Mouse (Mus musculus) CD4-positive, CD25-positive, alpha-beta regulatory T cell, adult 2 months (primary cell): ENCODE data around the gene Pole2.
"Not testable (repeated sequence)": the region's sequence is repeated elsewhere in the genome, so short reads cannot be mapped to it uniquely, and the experiment has no call there.

ENCODE experiments used
- DNase-seq: peaks from one replicate; pipeline ENCODE4 v3.0.0-alpha.2; 2012; ENCODE audit warnings: low read depth, low spot score

Pole2 gene

DNA sequence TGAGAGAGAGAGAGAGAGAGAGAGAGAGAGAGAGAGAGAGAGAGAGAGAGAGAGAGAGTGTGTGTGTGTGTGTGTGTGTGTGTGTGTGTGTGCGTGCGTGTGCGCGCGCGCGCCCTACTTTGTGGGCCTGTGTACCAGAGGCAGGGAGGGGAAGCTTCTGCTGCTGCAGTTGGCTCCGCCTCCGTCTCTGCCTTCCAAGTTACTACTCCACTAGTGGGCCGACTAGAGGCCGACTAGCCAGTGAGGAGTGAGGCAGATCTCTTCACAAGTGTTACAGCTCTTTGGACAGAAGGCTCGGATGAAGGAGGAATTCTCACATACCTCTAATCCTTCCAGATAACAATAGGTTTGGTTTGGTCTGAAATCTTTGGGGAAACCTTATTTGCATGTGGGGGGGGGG is 48.6 kb downstream of the Pole2 start:
- no peak for DNase-seq

DNA sequence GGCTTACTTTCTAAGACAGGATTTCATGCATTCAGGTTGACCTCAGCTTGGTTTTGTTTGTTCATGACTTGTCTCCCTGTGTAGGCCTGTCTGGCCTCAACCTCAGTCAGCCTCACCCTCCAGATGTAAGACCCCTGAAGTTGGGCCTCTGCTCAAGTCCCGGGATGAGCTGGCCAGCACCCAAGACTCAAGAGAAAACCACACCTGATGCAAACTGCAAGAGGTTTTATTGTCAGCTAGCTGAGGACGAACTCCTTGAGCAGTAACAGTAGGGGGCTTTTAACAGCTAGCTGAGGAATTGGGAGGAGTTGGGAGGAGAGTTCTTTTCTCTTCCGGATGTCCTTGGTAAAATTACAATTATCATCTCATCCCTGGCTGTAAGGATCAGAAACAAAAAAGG is 50.5 kb downstream of the Pole2 start:
- DNase-seq, result no peak

DNA sequence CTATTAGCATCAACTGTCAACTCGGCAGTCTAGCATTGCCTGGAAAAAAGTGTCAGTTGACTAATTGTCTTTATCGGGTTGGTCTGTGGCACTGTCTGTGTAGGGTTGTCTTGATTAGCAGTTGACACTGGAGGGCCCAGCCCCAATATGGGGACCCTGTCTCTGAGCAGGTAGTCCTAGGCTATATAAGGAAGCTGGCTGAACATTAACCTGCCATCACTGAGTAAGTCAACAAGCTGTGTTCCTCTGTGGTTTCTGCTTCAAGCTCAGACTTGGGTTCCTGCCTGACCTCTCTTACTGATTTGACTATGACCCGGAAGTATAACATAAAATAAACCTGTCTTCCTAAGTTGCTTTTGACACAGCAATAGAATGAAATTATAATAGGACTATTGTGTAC is 52.0 kb downstream of the Pole2 start:
- no peak for DNase-seq

DNA sequence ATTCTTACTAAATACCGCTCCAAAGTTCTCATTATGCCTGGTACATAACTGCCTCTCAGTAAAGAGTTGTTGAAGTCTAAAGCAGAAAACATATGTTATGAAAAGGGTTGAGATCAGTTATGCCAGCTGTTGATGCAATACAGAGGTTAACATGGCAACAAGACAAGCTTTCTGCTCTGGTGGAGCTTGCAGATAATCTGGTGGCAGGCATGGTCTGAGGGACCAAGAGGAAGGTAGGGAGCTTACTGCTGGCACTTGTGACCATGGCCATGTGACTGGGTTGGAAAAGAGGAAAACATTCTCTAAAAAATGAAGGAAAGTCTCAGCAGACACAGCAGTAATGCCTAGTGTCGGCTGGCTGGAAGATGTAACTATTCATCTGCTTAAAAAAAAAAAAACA is 56.7 kb downstream of the Pole2 start:
- DNase-seq, result no peak

DNA sequence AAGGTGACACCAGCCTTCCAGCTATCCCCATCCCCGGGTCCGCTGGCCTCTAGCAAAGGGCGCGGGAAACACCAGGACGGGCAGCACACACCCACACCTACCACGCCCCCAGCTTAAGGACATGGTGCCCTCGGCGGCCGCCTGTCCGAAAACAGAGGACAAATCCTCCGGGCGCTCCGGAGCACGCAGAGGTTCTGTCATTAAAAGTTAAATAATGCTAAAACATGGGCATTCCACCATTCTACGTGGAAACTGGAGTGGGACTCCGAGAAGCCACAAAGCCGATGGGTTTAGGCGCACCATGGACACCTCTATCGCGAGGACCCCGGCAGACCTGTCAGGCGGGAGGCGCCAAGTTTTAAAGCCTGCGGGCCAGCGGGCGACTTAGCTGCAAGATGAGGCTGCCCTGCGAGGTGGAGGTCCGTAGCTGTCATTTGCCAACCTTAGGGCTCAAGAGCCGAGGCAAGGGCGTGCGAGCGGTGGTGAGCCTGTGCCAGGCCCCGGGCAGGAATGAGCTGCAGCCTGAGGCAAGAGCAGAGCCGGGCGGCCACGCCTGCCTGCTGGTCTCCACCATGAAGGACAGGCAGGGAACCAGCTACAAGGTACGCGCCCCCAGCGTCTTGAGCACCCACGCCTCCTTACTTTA is 59.4 kb downstream of the Pole2 start, which contains the start of gene Lrr1:
Gene Lrr1 (plus strand): TSS at position 354 of the 646 bp plus-strand sequence.
- peak; percentile 89 for DNase-seq

DNA sequence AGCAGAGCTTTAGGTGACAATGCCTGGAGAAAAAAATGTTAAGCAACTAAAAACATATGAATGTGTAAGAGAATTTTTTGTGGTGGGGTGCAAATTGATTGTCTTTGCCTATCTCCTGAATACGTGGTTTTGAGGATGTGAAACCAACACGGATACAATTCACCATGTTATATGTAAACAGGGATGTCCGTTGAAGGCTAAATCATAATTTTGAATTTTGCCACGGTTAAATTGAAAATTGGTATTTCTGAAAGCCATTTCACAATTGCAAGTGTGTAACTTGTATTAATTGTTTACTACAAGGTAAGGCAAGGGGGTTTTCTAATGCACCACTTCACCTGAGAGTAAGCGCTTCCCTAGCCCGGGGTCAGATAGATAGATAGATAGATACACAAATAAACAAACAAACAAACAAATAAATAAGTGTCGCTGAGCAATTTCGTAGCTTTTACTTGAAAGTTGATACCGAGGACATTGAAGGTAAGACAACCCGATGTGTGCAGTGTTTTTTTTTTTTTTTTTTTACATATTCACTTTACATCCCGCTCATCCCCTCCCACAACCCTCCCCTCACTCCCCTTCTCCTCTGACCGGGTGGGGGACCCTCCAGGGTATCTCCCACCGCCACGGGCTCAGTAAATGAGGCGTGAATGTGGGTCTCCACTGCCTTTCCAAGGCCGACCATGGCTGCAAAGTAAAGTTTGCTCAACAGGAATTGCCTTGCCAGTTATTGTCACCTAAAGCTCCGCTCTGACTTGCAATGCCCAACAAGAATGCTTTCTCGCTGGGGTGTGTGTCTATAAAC is 60.1 kb downstream of the Pole2 start:
- DNase-seq, result no peak

DNA sequence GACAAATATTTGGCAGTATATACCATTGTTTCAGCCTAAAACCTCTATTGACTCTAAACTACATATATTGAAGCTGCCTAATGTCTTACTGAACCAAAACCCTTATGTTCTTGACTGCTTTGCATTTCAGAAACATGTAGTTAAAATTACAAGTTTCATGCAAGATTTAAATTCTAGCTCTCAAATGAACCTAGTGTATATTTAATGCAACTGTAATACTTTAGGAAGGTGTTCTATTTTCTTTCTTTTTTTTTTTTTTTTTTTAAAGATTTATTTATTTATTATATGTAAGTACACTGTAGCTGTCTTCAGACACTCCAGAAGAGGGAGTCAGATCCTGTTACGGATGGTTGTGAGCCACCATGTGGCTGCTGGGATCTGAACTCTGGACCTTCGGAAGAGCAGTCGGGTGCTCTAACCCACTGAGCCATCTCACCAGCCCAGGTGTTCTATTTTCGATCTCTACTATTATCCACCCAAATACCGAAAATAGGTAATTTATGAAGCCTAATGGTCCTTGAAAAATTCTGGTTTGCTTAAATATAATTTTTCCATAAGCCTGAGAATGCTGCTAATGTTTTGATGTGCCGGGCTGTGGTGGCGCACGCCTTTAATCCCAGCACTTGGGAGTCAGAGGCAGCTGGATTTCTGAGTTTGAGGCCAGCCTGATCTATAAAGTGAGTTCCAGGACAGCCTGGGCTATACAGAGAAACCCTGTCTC is 61.0 kb downstream of the Pole2 start:
- not testable (repeated sequence) for DNase-seq

DNA sequence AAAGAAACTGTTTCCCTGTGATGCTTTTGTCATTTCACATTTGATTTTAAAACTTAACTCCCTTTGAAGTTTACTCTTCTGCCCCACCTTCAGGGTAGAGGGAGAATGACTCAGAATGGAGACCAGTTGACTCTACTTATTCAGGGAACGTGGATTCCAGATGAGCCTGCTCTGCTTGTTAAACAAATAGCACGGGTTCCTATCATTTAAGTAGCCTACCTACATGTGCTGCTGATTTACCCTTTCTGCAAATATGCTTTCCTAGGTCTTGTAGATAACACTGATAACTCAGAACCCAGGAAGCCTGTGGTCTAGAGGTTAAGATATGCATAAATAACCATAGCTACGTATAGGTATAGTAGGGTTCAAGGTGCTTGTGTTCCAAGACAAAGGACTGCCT is 63.1 kb downstream of the Pole2 start:
- DNase-seq, result peak; percentile 60

DNA sequence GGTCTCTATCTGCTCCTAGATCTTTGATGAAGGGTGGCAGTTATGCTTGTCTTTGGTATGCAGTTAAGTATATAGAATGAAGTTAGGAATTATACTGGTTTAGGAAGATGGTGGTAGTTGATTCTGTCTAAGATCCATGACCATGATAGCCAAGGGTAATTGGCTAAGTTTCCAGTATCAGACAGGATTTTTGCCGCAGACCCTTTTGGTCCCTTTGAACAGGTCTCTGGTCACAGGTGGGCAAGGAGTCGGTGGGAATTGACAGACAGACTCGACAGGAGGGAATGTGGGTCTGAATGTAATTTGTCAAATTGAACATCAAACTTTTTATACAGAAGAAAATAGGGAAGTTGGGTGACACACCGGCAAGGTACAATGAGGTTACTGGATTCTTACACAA is 64.4 kb downstream of the Pole2 start:
- not testable (repeated sequence) for DNase-seq

DNA sequence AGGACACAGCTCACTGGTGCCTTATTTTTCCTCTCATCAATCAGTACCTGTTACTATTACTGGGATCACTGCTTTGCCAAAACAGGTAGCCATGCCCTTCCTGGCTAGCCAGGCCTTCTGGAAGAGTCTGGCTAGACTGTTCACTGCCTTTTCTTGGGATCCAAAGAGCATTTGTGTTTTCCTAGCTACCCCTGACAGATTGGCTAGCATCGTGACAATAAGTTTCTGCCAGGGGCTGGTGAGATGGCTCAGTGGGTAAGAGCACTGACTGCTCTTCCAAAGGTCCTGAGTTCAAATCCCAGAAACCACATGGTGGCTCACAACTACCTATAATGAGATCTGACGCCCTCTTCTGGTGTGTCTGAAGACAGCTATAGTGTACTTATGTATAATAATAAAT is 67.3 kb downstream of the Pole2 start:
- not testable (repeated sequence) for DNase-seq

DNA sequence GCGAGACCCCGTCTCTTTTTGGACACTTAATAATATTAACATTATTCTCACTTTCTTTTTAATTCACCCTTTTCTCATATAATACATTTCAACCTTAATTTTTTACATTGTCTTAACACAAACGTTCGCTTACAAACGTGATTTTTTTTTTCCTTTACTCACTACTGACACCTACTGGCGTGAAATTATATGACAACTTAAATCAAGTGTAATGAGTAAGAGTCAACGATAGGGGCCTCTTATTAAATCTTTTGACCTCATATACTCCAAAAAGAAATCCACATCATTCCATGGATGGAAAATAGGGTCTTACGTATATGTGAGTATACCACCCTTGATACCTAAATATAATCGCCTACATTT is 68.4 kb downstream of the Pole2 start:
- DNase-seq, result peak; percentile 86

DNA sequence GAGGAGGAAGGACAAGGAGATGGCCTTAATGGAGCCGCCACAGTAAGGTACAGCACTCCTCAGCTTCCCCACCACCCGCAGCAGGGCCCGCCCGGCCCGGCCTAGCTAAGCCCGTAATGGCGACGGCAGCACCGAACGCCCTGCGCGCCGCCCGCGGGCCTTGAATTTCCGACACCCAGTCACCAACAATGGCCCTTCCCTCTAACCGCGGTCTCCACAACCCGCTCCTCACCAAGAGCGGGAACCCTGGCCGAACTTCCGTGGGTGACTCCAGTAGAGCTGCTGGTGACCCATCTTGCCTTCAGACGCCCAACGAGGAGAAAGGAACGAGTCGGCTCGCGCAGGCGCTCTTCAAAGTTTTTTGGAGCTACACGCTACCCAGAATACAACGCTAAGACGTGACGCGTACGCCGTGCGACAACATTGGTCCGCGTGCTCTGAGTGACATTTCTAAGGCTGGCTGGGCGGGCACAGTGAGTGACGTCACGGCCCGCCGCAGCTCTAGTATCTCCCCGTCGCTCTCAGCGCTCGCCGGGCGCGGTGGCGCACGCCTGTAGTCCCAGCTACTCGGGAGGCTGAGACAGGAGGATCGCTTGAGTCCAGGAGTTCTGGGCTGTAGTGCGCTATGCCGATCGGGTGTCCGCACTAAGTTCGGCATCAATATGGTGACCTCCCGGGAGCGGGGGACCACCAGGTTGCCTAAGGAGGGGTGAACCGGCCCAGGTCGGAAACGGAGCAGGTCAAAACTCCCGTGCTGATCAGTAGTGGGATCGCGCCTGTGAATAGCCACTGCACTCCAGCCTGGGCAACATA is 69.0 kb downstream of the Pole2 start, which contains the start of gene Rps29:
Gene Rps29 (minus strand): TSS at position 422 of the 813 bp plus-strand sequence.
- DNase-seq, result peak; percentile 100

DNA sequence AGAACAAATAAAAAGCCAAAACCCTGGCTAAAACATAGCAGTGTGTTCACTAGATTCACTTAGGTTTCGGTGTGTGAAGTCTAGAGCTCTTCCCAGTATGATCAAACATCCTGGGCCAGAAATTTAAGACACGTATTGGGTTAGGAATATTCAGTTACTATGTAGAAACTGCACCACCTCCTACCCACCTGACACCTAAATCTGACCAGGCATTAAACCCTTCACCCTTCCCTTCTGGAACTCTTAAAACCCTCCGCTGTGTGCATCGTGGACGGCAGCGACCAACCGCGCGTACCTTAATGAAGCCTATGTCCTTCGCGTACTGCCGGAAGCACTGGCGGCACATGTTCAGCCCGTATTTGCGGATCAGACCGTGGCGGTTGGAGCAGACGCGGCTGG is 69.6 kb downstream of the Pole2 start:
- no peak for DNase-seq

DNA sequence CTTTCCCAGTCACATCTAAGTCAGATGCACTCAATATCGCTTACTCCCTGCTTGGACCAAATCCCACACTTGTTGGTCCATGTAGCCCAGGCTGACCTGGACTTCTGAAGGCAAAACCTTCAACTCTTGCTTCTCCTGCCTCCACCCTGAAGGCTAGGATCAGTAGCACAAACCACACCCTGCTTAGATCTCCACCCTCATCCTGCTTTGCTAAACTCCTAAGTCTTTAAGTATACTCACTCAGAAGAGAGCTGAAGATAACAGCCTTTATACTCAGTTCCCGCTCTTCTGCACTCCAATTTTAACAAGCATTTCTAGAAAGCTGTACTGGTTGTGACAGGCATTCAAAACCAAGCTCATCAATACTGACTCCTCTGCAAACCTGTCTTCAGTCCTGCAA is 70.9 kb downstream of the Pole2 start:
- no peak for DNase-seq

DNA sequence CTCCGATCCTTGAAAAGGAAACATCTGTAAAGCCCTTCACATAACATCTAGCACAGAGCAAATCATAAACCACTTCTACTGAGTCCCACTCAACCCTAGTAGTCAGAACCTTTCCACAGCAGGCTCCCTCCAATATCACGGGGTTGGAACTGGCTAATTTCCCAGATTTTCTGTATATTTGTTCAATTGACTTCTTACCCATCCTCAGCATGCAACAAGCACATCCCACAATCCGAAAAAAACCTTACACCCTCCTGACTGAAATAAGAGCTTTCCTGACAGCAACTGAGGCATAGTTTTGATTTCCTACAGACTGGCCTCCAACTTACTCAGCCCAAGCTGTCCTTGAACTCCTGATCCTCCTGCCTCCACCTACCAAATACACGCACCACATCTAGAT is 71.6 kb downstream of the Pole2 start:
- DNase-seq, result no peak

DNA sequence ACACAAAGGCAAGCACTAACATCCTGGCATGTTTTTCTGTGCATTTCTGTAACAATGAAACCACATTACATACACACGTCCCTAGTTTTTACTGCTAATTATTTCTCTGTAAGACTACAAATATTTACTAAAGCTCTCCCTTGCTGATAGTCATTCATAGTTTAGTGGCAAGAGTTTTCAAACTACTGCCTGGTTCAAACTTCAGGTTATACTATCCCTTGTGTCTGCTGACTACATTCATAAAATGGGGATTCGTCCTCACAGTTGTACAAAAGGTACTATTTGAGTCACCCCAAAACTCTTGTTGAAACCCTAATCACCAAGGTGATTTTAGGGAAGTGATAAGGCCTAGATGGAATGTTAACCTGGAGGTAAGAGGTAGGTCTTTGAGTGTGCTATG is 72.1 kb downstream of the Pole2 start:
- DNase-seq, result no peak
